Mouse (Mus musculus) lung, embryonic 16.5 days (tissue): ENCODE data around the gene Sephs2. TPM values are rescaled to one million over a fixed set of nuclear protein-coding genes. Genes with fewer than 3 reads are reported as not detected.
"Not testable (repeated sequence)": the region's sequence is repeated elsewhere in the genome, so short reads cannot be mapped to it uniquely, and the experiment has no call there.

ENCODE experiments used
- ATAC-seq: fragments of 200-750 bp; cut with Nextera tagmentation; 2 replicates; pipeline ENCODE4 v1.8.0; 2017; ENCODE audit warnings: low read depth, mild to moderate bottlenecking, moderate library complexity
- H3K27ac ChIP-seq: fragments of 300-500 bp; sonication (generic); 2 replicates; pipeline ENCODE4 v1.5.1; 2014; ENCODE audit warnings: mild to moderate bottlenecking, control low read depth, low read length
- H3K27me3 ChIP-seq: fragments of 300-500 bp; sonication (generic); 2 replicates; pipeline ENCODE4 v1.6.1; 2014; ENCODE audit warnings: low read depth, low read length, mixed read lengths; ENCODE audit not compliant: control insufficient read depth, insufficient read depth
- H3K36me3 ChIP-seq: fragments of 300-500 bp; sonication (generic); 2 replicates; pipeline ENCODE4 v1.6.1; 2014; ENCODE audit warnings: low read length; ENCODE audit not compliant: control insufficient read depth, insufficient read depth
- H3K4me1 ChIP-seq: fragments of 300-500 bp; sonication (generic); replicated peaks from 2 replicates; pipeline ENCODE4 v1.6.1; 2014; ENCODE audit warnings: low read length, mixed read lengths; ENCODE audit not compliant: control insufficient read depth, insufficient read depth
- H3K4me2 ChIP-seq: fragments of 300-500 bp; sonication (generic); 2 replicates; pipeline ENCODE4 v1.6.1; 2014; ENCODE audit warnings: low read depth, low read length, control low read depth
- H3K4me3 ChIP-seq: fragments of 300-500 bp; sonication (generic); 2 replicates; pipeline ENCODE4 v1.5.1; 2014; ENCODE audit warnings: mild to moderate bottlenecking, low read length, control low read depth
- H3K9ac ChIP-seq: fragments of 300-500 bp; sonication (generic); 2 replicates; pipeline ENCODE4 v1.6.1; 2014; ENCODE audit warnings: low read length, control low read depth
- H3K9me3 ChIP-seq: fragments of 300-500 bp; sonication (generic); 2 replicates; pipeline ENCODE4 v1.6.1; 2016; ENCODE audit warnings: low read length; ENCODE audit not compliant: control insufficient read depth
- WGBS: fragments of 180-500 bp; shearing (Covaris S2); extraction: QIAGEN DNeasy Blood & Tissue Kit; methylation state at CpG from one replicate; pipeline ENCODE4 v1.1.7; 2014; 5-methylcytosine and 5-hydroxymethylcytosine counted together
- polyA plus RNA-seq: library from polyadenylated mRNA; unstranded; fragments of >200 nt; fragmentation: Nextera tagmentation; extraction: Ambion mirVana; gene quantifications from 2 replicates; pipeline ENCODE4 v1.2.1, GENCODE M21; 2015

The Sephs2 gene
- polyA plus RNA-seq, 1 experiment from 2014 or later: 54.5 TPM

DNA sequence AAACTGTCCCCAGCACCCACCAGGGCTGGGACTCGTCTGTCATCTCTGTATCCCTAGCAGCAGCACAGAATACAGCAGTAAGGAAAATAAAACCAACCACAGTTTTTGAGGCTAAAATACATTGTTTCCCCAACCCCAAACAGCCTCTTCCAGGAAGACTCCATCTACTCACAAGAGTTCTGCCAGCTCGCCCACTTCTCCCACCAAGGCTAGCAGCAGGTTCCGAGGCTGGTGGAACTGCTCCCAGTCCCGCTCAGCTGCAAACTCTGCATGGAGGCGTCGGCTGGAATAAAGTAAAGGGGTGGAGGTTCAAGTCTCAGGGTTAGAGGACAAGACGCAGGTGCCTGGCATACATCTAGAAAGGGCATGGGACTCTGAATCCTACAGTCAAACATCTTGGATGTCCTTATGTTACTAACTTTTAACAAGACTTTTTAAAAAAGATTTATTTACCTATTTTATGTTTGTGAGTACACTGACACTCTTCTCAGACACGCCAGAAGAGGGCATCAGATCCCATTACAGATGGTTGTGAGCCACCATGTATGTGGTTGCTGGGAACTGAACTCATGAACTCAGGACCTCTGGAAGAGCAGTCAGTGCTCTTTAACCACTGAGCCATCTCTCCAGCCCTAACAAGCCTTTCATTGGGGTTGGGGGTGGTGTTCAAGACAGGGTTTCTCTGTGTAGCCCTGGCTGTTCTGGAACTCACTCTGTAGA, 14.5 kb downstream of the Sephs2 start:
- H3K9me3 ChIP-seq: no peaks in the 10 kb centered on the region
- H3K36me3 ChIP-seq: no peaks in the 10 kb centered on the region
- no peak overlapping the region for H3K27ac ChIP-seq
- ATAC-seq: no peak
- peak overlapping the region; percentile 83 for H3K4me3 ChIP-seq
- peak overlapping the region; percentile 88 for H3K4me2 ChIP-seq
- H3K9ac ChIP-seq: no peak overlapping the region; the same call in 1 of the 2 replicates
- WGBS: 72% methylated on average over 8 of the region's 8 CpGs
- peaks cover 20% of the 10 kb centered on the region for H3K4me1 ChIP-seq
- no peaks in the 10 kb centered on the region for H3K27me3 ChIP-seq

DNA sequence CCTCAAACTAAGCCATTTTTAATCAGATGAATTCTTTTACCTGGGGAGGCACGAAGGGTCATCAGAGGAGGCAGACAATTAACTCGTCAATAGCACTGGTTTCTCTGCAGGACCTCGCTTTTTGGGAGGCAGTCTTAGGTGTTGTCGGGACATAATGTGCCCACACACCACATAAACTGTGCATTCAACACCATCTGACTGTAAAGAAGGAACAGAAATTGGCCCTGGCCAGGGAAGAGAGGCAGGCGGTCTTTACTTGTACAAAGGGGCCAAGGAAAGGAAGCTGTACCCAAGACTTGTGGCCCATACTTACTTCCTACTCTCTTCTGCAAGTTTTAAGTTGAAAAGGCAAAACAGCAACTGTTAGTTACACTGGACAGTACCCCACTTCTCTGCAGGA, 17.3 kb downstream of the Sephs2 start:
- Histone ChIP-seq H3K27ac (no peak overlapping the region), H3K9me3 (no peaks in the 10 kb centered on the region), H3K4me3 (no peak overlapping the region), H3K4me2 (no peak overlapping the region), H3K9ac (no peak overlapping the region), H3K36me3 (no peaks in the 10 kb centered on the region), H3K27me3 (no peaks in the 10 kb centered on the region), H3K4me1 (peaks cover 22% of the 10 kb centered on the region)
- no peak for ATAC-seq
- WGBS: 90% methylated on average over 5 of the region's 5 CpGs

- no peaks in the 10 kb centered on the region for H3K36me3 ChIP-seq
- H3K27ac ChIP-seq: no peak overlapping the region
- no peaks in the 10 kb centered on the region for H3K27me3 ChIP-seq
- no peak overlapping the region for H3K9ac ChIP-seq
- H3K4me3 ChIP-seq: no peak overlapping the region
- WGBS: 90% methylated on average over 2 of the region's 2 CpGs
- peaks cover 18% of the 10 kb centered on the region for H3K4me1 ChIP-seq
- H3K9me3 ChIP-seq: no peaks in the 10 kb centered on the region
- no peak for ATAC-seq
- H3K4me2 ChIP-seq: no peak overlapping the region
Measured at GRCm38 (mm10) chr7:127255965-127256364, 17.9 kb downstream of the Sephs2 start.

- WGBS: 14% methylated on average over 4 of the region's 4 CpGs
- Histone ChIP-seq H3K4me3 (peak overlapping the region; percentile 72), H3K9ac (peak overlapping the region; percentile 78), H3K27me3 (no peaks in the 10 kb centered on the region), H3K27ac (peak overlapping the region; percentile 81; the same call in 1 of the 2 replicates), H3K9me3 (no peaks in the 10 kb centered on the region), H3K36me3 (no peaks in the 10 kb centered on the region), H3K4me2 (peak overlapping the region; percentile 91), H3K4me1 (peaks cover 16% of the 10 kb centered on the region)
- no peak for ATAC-seq
Measured at GRCm38 (mm10) chr7:127255008-127255407, 18.8 kb downstream of the Sephs2 start.

DNA sequence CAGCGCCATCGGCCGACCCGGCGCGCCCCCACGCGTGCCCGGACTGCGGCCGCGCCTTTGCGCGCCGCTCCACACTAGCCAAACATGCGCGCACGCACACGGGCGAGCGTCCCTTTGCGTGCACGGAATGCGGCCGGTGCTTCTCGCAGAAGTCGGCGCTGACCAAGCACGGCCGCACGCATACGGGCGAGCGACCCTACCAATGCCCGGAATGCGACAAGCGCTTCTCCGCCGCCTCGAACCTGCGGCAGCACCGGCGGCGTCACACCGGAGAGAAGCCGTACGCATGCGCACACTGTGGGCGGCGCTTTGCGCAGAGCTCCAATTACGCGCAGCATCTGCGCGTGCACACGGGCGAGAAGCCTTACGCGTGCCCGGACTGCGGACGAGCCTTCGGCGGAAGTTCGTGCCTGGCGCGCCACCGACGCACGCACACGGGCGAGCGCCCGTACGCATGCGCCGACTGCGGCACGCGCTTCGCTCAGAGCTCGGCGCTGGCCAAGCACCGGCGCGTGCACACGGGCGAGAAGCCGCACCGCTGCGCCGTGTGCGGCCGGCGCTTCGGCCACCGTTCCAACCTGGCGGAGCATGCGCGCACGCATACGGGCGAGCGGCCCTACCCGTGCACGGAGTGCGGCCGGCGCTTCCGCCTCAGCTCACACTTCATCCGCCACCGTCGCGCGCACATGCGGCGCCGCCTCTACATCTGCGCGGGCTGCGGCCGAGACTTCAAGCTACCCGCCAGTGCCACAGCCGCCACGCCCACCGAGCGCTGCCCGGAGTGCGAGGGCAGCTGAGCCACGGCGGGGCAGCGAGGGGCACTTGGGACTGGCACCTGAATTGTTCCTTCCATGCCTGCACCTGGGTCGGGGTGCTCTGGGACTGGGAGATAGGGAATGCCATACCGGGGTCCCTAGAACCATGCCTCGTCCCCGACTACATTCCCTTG, 19.8 kb downstream of the Sephs2 start:
- H3K9ac ChIP-seq: peak overlapping the region; percentile 81
- peak overlapping the region; percentile 91 for H3K4me2 ChIP-seq

GRCm38 (mm10) chr7:127253341-127253740, 20.5 kb downstream of the Sephs2 start:
- H3K4me1 ChIP-seq: peaks cover 10% of the 10 kb centered on the region
- ATAC-seq: no peak

More for the DNA sequence above, 19.8 kb downstream of the Sephs2 start:
- H3K9me3 ChIP-seq: no peaks in the 10 kb centered on the region
- ATAC-seq: peak; percentile 94
- no peaks in the 10 kb centered on the region for H3K36me3 ChIP-seq
- WGBS: under 1% methylated on average over 136 of the region's 136 CpGs
- peak overlapping the region; percentile 72 for H3K4me3 ChIP-seq
- peak overlapping the region; percentile 84 for H3K27ac ChIP-seq
- peaks cover 10% of the 10 kb centered on the region for H3K4me1 ChIP-seq
- H3K27me3 ChIP-seq: no peaks in the 10 kb centered on the region

GRCm38 (mm10) chr7:127252414-127252813, 21.4 kb downstream of the Sephs2 start:
- H3K27ac ChIP-seq: no peak overlapping the region
- H3K4me1 ChIP-seq: peaks cover 10% of the 10 kb centered on the region
- no peaks in the 10 kb centered on the region for H3K27me3 ChIP-seq
- H3K9ac ChIP-seq: no peak overlapping the region
- no peak overlapping the region for H3K4me2 ChIP-seq
- no peak for ATAC-seq
- H3K36me3 ChIP-seq: 0 out of 2 replicates have a peak, but pooled peaks cover 3% of the 10 kb centered on the region
- no peak overlapping the region for H3K4me3 ChIP-seq
- 72% methylated on average over 2 of the region's 2 CpGs for WGBS
- H3K9me3 ChIP-seq: no peaks in the 10 kb centered on the region

More at GRCm38 (mm10) chr7:127253341-127253740, 20.5 kb downstream of the Sephs2 start:
- Histone ChIP-seq H3K9me3 (no peaks in the 10 kb centered on the region), H3K4me2 (peak overlapping the region; percentile 91), H3K36me3 (0 out of 2 replicates have a peak, but pooled peaks cover 3% of the 10 kb centered on the region), H3K9ac (peak overlapping the region; percentile 81), H3K4me3 (peak overlapping the region; percentile 72), H3K27ac (peak overlapping the region; percentile 84), H3K27me3 (no peaks in the 10 kb centered on the region)
- 67% methylated on average over 6 of the region's 6 CpGs for WGBS

GRCm38 (mm10) chr7:127250511-127250910, 23.3 kb downstream of the Sephs2 start:
- H3K27ac ChIP-seq, H3K36me3 ChIP-seq, H3K9ac ChIP-seq, H3K27me3 ChIP-seq, H3K9me3 ChIP-seq, H3K4me2 ChIP-seq, ATAC-seq, H3K4me3 ChIP-seq: not testable (repeated sequence)
- 84% methylated on average over 8 of the region's 8 CpGs for WGBS
- peaks cover 19% of the 10 kb centered on the region for H3K4me1 ChIP-seq
